Mouse (Mus musculus) kidney, embryonic 14.5 days (tissue): ENCODE results near the gene Ablim1. TPM values are rescaled to one million over a fixed set of nuclear protein-coding genes. Genes with fewer than 3 reads are reported as not detected.

ENCODE experiments used
- ATAC-seq: fragments of 200-750 bp; cut with Nextera tagmentation; 2 replicates; pipeline ENCODE4 v1.8.0; 2017; ENCODE audit warnings: moderate number of reproducible peaks, mild to moderate bottlenecking, moderate TSS enrichment, moderate library complexity; ENCODE audit not compliant: low FRiP score, low TSS enrichment
- H3K27ac ChIP-seq: fragments of 300-500 bp; sonication (generic); 2 replicates; pipeline ENCODE4 v1.5.1; 2014; ENCODE audit warnings: low read depth, mild to moderate bottlenecking, low read length, moderate library complexity, mixed read lengths
- H3K27me3 ChIP-seq: fragments of 300-500 bp; sonication (generic); 2 replicates; pipeline ENCODE4 v1.6.1; 2014; ENCODE audit warnings: mild to moderate bottlenecking, low read length; ENCODE audit not compliant: control insufficient read depth, insufficient read depth
- H3K36me3 ChIP-seq: fragments of 300-500 bp; sonication (generic); 2 replicates; pipeline ENCODE4 v1.6.1; 2014; ENCODE audit warnings: low read length, mixed read lengths; ENCODE audit not compliant: control insufficient read depth, insufficient read depth
- H3K4me1 ChIP-seq: fragments of 300-500 bp; sonication (generic); 2 replicates; pipeline ENCODE4 v1.6.1; 2014; ENCODE audit warnings: low read length, mixed read lengths; ENCODE audit not compliant: control insufficient read depth, insufficient read depth
- H3K4me2 ChIP-seq: fragments of 300-500 bp; sonication (generic); replicated peaks from 2 replicates; pipeline ENCODE4 v1.6.1; 2014; ENCODE audit warnings: low read depth, mild to moderate bottlenecking, low read length
- H3K4me3 ChIP-seq: fragments of 300-500 bp; sonication (generic); 2 replicates; pipeline ENCODE4 v1.5.1; 2014; ENCODE audit warnings: mild to moderate bottlenecking, low read length
- H3K9ac ChIP-seq: fragments of 300-500 bp; sonication (generic); 2 replicates; pipeline ENCODE4 v1.6.1; 2014; ENCODE audit warnings: low read depth, mild to moderate bottlenecking, low read length, moderate library complexity
- H3K9me3 ChIP-seq: fragments of 300-500 bp; sonication (generic); 2 replicates; pipeline ENCODE4 v1.6.1; 2016; ENCODE audit warnings: low read length; ENCODE audit not compliant: control insufficient read depth
- WGBS: fragments of 180-500 bp; shearing (Covaris S2); extraction: QIAGEN DNeasy Blood & Tissue Kit; methylation state at CpG from one replicate; pipeline ENCODE4 v1.1.7; 2014; 5-methylcytosine and 5-hydroxymethylcytosine counted together
- polyA plus RNA-seq: library from polyadenylated mRNA; unstranded; fragments of >200 nt; fragmentation: Nextera tagmentation; extraction: Ambion mirVana; gene quantifications from 2 replicates; pipeline ENCODE4 v1.2.1, GENCODE M21; 2014

Gene Ablim1
- polyA plus RNA-seq, 1 experiment from 2014 or later = 36.0 TPM

GRCm38 (mm10) chr19:57123503-57124137 lies 191.1 kb downstream of the Ablim1 start:
- peak; percentile 45; the same call in 1 of the 2 replicates for ATAC-seq

DNA sequence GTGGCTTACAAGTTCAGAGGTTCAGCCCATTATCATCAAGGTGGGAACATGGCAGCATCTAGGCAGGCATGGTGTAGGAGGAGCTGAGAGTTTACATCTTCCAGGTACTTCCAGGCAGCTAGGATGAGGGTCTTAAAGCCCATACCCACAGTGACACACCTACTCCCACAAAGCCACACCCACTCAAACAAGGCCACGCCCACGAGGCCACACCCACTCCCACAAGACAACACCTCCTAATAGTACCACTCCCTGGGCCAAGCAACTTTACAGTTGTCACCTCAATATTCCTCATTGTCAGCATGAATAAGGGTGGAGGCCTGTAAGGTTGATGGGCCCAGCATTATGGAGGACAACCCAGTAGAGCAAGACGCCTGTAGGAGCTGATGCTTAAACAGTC lies 192.5 kb downstream of the Ablim1 start:
- Histone ChIP-seq H3K9ac (no peak overlapping the region), H3K27me3 (no peaks in the 10 kb centered on the region), H3K4me1 (peaks cover 38% of the 10 kb centered on the region), H3K4me2 (no peak overlapping the region), H3K4me3 (no peak overlapping the region), H3K9me3 (no peaks in the 10 kb centered on the region), H3K36me3 (no peaks in the 10 kb centered on the region), H3K27ac (no peak overlapping the region)
- 93% methylated on average over 3 of the region's 3 CpGs for WGBS
- ATAC-seq = no peak

More at GRCm38 (mm10) chr19:57123503-57124137, 191.1 kb downstream of the Ablim1 start:
- no peak overlapping the region for H3K4me3 ChIP-seq
- 44% methylated on average over 11 of the region's 11 CpGs for WGBS
- no peaks in the 10 kb centered on the region for H3K9me3 ChIP-seq
- no peaks in the 10 kb centered on the region for H3K36me3 ChIP-seq
- no peak overlapping the region for H3K4me2 ChIP-seq
- no peaks in the 10 kb centered on the region for H3K27me3 ChIP-seq
- no peak overlapping the region; the same call in 1 of the 2 replicates for H3K9ac ChIP-seq
- H3K27ac ChIP-seq = peak overlapping the region; percentile 85
- peaks cover 29% of the 10 kb centered on the region for H3K4me1 ChIP-seq

- no peak overlapping the region for H3K27ac ChIP-seq
- ATAC-seq = no peak
- H3K9ac ChIP-seq = no peak overlapping the region
- H3K4me1 ChIP-seq = peaks cover 49% of the 10 kb centered on the region
- no peaks in the 10 kb centered on the region for H3K36me3 ChIP-seq
- H3K9me3 ChIP-seq = no peaks in the 10 kb centered on the region
- 88% methylated on average over 4 of the region's 4 CpGs for WGBS
- no peaks in the 10 kb centered on the region for H3K27me3 ChIP-seq
- no peak overlapping the region for H3K4me3 ChIP-seq
- H3K4me2 ChIP-seq = no peak overlapping the region
Measured at GRCm38 (mm10) chr19:57121036-57121435, 193.7 kb downstream of the Ablim1 start.

DNA sequence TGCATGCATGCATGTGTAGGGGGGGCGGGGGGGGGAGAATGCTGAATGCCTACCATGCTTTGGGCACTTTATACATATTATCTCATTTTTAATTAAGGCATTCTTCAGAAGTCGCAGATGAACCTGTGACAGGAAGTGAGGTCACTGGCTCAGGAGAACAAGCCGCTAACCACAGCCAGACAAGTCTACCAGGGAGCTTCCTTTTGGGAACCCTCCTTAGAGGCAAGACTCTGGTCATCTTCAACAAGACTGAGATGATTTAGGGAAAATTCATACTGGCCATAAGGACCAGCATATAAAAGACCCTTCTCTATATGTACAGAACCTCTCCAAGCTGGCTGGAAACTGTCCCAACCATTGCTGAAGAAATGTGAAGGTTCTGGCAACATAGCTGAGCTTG lies 195.1 kb downstream of the Ablim1 start:
- no peak overlapping the region for H3K4me3 ChIP-seq
- H3K27me3 ChIP-seq = no peaks in the 10 kb centered on the region
- H3K4me1 ChIP-seq = peaks cover 63% of the 10 kb centered on the region
- no peak overlapping the region for H3K9ac ChIP-seq
- H3K4me2 ChIP-seq = peak overlapping the region; percentile 53; the same call in 1 of the 2 replicates
- no peaks in the 10 kb centered on the region for H3K9me3 ChIP-seq
- WGBS = 70% methylated on average over 3 of the region's 3 CpGs
- no peak for ATAC-seq
- no peak overlapping the region; the same call in 1 of the 2 replicates for H3K27ac ChIP-seq
- no peaks in the 10 kb centered on the region for H3K36me3 ChIP-seq

GRCm38 (mm10) chr19:57118785-57119565 lies 195.7 kb downstream of the Ablim1 start:
- Histone ChIP-seq H3K27me3 (no peaks in the 10 kb centered on the region), H3K36me3 (no peaks in the 10 kb centered on the region), H3K9me3 (no peaks in the 10 kb centered on the region), H3K27ac (peak overlapping the region; percentile 89), H3K9ac (peak overlapping the region; percentile 56), H3K4me2 (peak overlapping the region; percentile 53), H3K4me1 (peaks cover 57% of the 10 kb centered on the region), H3K4me3 (peak overlapping the region; percentile 41)
- peak; percentile 90 for ATAC-seq
- WGBS = 42% methylated on average over 22 of the region's 22 CpGs

GRCm38 (mm10) chr19:57117751-57118150 lies 197.0 kb downstream of the Ablim1 start:
- H3K27me3 ChIP-seq = no peaks in the 10 kb centered on the region
- H3K9me3 ChIP-seq = no peaks in the 10 kb centered on the region
- H3K4me1 ChIP-seq = peaks cover 50% of the 10 kb centered on the region; the same call in 1 of the 2 replicates
- no peaks in the 10 kb centered on the region for H3K36me3 ChIP-seq
- no peak for ATAC-seq
- H3K4me2 ChIP-seq = peak overlapping the region; percentile 53
- peak overlapping the region; percentile 56; the same call in 1 of the 2 replicates for H3K9ac ChIP-seq
- H3K27ac ChIP-seq = peak overlapping the region; percentile 48; the same call in 1 of the 2 replicates
- 41% methylated on average over 6 of the region's 6 CpGs for WGBS
- H3K4me3 ChIP-seq = peak overlapping the region; percentile 41

DNA sequence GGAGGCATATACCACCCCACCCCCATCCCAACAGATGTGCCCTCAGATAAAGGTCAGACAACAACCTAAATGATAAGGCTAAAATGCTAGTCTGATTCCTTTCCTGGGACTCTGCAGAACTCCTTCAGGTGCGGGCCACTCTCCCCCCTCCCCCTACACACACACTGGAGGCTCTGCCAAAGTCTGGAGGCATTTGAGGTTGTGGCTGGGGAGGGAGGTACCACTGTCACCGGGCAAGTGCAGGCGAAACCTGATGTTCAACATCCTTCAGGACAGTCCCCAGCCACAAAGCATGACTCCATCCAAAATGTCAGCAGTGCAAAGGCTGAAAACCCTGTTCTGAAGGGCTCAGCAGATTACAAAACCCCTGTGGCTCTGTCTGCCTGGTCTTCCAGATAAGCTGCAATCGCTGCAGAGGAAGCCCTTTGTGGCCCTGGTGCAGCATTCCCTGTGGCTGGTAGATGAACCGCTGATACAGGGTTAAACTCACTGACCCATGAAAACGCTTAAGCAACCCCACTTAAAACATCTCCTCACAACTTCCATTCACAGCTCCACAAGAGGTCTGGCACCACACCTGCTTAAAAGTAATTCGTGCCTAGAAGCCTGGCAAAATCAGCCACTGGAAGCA lies 197.7 kb downstream of the Ablim1 start:
- WGBS = 7% methylated on average over 7 of the region's 7 CpGs
- no peaks in the 10 kb centered on the region for H3K9me3 ChIP-seq
- H3K4me3 ChIP-seq = peak overlapping the region; percentile 41
- no peak for ATAC-seq
- peak overlapping the region; percentile 40; the same call in 1 of the 2 replicates for H3K9ac ChIP-seq
- H3K27ac ChIP-seq = peak overlapping the region; percentile 48; the same call in 1 of the 2 replicates
- no peaks in the 10 kb centered on the region for H3K27me3 ChIP-seq
- H3K36me3 ChIP-seq = no peaks in the 10 kb centered on the region
- H3K4me1 ChIP-seq = peaks cover 50% of the 10 kb centered on the region; the same call in 1 of the 2 replicates
- peak overlapping the region; percentile 53 for H3K4me2 ChIP-seq

DNA sequence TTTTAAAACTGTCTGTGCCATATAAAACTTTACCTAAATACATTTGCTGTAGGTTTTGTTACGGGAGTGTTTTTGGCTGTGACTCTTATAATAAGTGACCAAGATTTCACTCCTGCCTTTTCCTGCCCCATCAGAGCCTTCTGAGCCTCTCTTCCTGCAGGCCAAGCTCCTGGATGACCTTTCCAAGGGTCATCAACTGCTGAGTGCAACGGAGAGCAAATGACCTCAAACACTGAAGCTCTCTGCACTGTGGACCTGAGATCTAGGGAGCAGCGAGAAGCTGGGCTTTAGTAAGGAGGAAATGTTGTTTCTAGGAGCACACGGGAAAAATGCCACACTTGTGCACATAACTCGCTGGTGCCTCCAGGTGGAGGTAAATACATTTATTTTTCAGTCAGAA lies 199.0 kb downstream of the Ablim1 start:
- Histone ChIP-seq H3K4me3 (no peak overlapping the region), H3K9ac (no peak overlapping the region), H3K9me3 (no peaks in the 10 kb centered on the region), H3K4me1 (peaks cover 50% of the 10 kb centered on the region; the same call in 1 of the 2 replicates), H3K4me2 (no peak overlapping the region), H3K36me3 (no peaks in the 10 kb centered on the region), H3K27ac (no peak overlapping the region), H3K27me3 (no peaks in the 10 kb centered on the region)
- ATAC-seq = no peak
- WGBS = 34% methylated on average over 5 of the region's 5 CpGs
